In genomic region chr16:21694463-21695241, GRCm38 (mm10) we compare ENCODE assay signal across 7 mouse cellular contexts. TPM values are rescaled to one million over a fixed set of nuclear protein-coding genes. Genes with fewer than 3 reads are reported as not detected.
DNase-seq lines count a peak whose midpoint lies in the region; ATAC-seq and TF ChIP-seq lines count a peak whose summit lies in the region.

Gene 2510009E07Rik, minus strand, starts transcription at chr16:21694665.

- no peak for TF ChIP-seq CTCF in bone marrow, adult 2 months (IDR thresholded peaks at IDR 0.05; ENCODE audit: control insufficient read depth, insufficient read depth, low read length)
- no peak for TF ChIP-seq CTCF in spleen, adult 2 months (IDR thresholded peaks at IDR 0.05; ENCODE audit: extremely low read depth, insufficient read depth, insufficient read length, insufficient replicate concordance)

- H3K36me3 ChIP-seq in embryonic facial prominence, embryonic 14.5 days (ENCODE audit: control insufficient read depth, insufficient read depth, low read length) = no peaks in the 10 kb centered on the region
- no peaks in the 10 kb centered on the region for H3K36me3 ChIP-seq in kidney, embryonic 14.5 days (ENCODE audit: control insufficient read depth, insufficient read depth, low read length)
- no peaks in the 10 kb centered on the region for H3K36me3 ChIP-seq in limb, embryonic 13.5 days
- no peaks in the 10 kb centered on the region for H3K36me3 ChIP-seq in midbrain, embryonic 14.5 days (ENCODE audit: control insufficient read depth, insufficient read depth, low read length)
- no peaks in the 10 kb centered on the region for H3K36me3 ChIP-seq in spleen, adult 2 months (ENCODE audit: control insufficient read depth, insufficient read depth, low read length)

- no peaks in the 10 kb centered on the region for H3K27me3 ChIP-seq in embryonic facial prominence, embryonic 14.5 days (replicated peaks; ENCODE audit: control insufficient read depth, insufficient read depth, low read length)
- H3K27me3 ChIP-seq in kidney, embryonic 14.5 days (ENCODE audit: control insufficient read depth, insufficient read depth, low read length) = peaks cover 4% of the 10 kb centered on the region; the same call in 1 of the 2 replicates
- H3K27me3 ChIP-seq in limb, embryonic 13.5 days = peaks cover 8% of the 10 kb centered on the region; the same call in 1 of the 2 replicates
- H3K27me3 ChIP-seq in midbrain, embryonic 14.5 days (ENCODE audit: control insufficient read depth, insufficient read depth, low read length) = no peaks in the 10 kb centered on the region
- peaks cover 2% of the 10 kb centered on the region for H3K27me3 ChIP-seq in spleen, adult 2 months (ENCODE audit: control insufficient read depth, insufficient read depth, low read length)

- no peaks in the 10 kb centered on the region; the same call in 1 of the 2 replicates for H3K4me1 ChIP-seq in bone marrow, adult 2 months (ENCODE audit: control insufficient read depth, insufficient read depth, low read length)
- peaks cover 19% of the 10 kb centered on the region for H3K4me1 ChIP-seq in embryonic facial prominence, embryonic 14.5 days (ENCODE audit: control insufficient read depth, insufficient read depth, low read length)
- H3K4me1 ChIP-seq in kidney, embryonic 14.5 days (ENCODE audit: control insufficient read depth, insufficient read depth, low read length) = 0 out of 2 replicates have a peak, but pooled peaks cover 5% of the 10 kb centered on the region
- H3K4me1 ChIP-seq in limb, embryonic 13.5 days = peaks cover 26% of the 10 kb centered on the region
- peaks cover 35% of the 10 kb centered on the region for H3K4me1 ChIP-seq in midbrain, embryonic 14.5 days (ENCODE audit: control insufficient read depth, insufficient read depth, low read length)
- H3K4me1 ChIP-seq in spleen, adult 2 months (ENCODE audit: control insufficient read depth, insufficient read depth, insufficient read length) = peaks cover 5% of the 10 kb centered on the region; the same call in 1 of the 2 replicates

- DNase-seq in embryonic facial prominence, embryonic 14.5 days (ENCODE audit: low spot score) = peak; percentile 94
- peak; percentile 88 to 91 for DNase-seq in heart, adult 9 months (ENCODE audit: low spot score in 2 of 2)
- peak; percentile 97 for DNase-seq in midbrain, embryonic 14.5 days
- DNase-seq in spleen, adult 2 months (ENCODE audit: low read depth in 1 of 2, low spot score in 2 of 2) = peak in 1 of 2 experiments; percentile 41

- peak; percentile 90 for ATAC-seq in embryonic facial prominence, embryonic 14.5 days (ENCODE audit: low read depth)
- peak; percentile 86 for ATAC-seq in kidney, embryonic 14.5 days (ENCODE audit: low FRiP score, low TSS enrichment)
- peak; percentile 89 for ATAC-seq in limb, embryonic 13.5 days (ENCODE audit: low FRiP score, low read depth)
- ATAC-seq in midbrain, embryonic 14.5 days (ENCODE audit: low FRiP score, low TSS enrichment) = peak; percentile 89

- peak within 1 kb of the TSS; percentile 19; the same call in 1 of the 2 replicates for H3K27ac ChIP-seq in bone marrow, adult 2 months (ENCODE audit: control insufficient read depth, insufficient read depth, low read depth, low read length, poor library complexity)
- peak within 1 kb of the TSS; percentile 84 for H3K27ac ChIP-seq in embryonic facial prominence, embryonic 14.5 days (replicated peaks; ENCODE audit: low read depth, low read length)
- H3K27ac ChIP-seq in kidney, embryonic 14.5 days (ENCODE audit: low read depth, low read length) = peak within 1 kb of the TSS; percentile 82
- peak within 1 kb of the TSS; percentile 83 for H3K27ac ChIP-seq in limb, embryonic 13.5 days
- peak within 1 kb of the TSS; percentile 98 for H3K27ac ChIP-seq in midbrain, embryonic 14.5 days (replicated peaks; ENCODE audit: low read depth, low read length)
- H3K27ac ChIP-seq in spleen, adult 2 months (ENCODE audit: insufficient read depth, low read length) = peak within 1 kb of the TSS; percentile 10; the same call in 1 of the 2 replicates

- peak within 1 kb of the TSS; percentile 55 for H3K4me3 ChIP-seq in bone marrow, adult 2 months (replicated peaks; ENCODE audit: control insufficient read depth, low read depth, low read length)
- peak within 1 kb of the TSS; percentile 86 for H3K4me3 ChIP-seq in embryonic facial prominence, embryonic 14.5 days (ENCODE audit: low read depth, low read length)
- H3K4me3 ChIP-seq in kidney, embryonic 14.5 days (ENCODE audit: low read length) = peak within 1 kb of the TSS; percentile 70
- peak within 1 kb of the TSS; percentile 87 for H3K4me3 ChIP-seq in limb, embryonic 13.5 days
- peak within 1 kb of the TSS; percentile 88 for H3K4me3 ChIP-seq in midbrain, embryonic 14.5 days (replicated peaks; ENCODE audit: low read depth, low read length)
- H3K4me3 ChIP-seq in spleen, adult 2 months (ENCODE audit: extremely low read depth, insufficient read depth, insufficient read length) = peak within 1 kb of the TSS; percentile 59

- 0 out of 2 replicates have a peak, but pooled peaks cover under 1% of the 10 kb centered on the region for H3K9me3 ChIP-seq in embryonic facial prominence, embryonic 14.5 days (ENCODE audit: control insufficient read depth, low read length)
- H3K9me3 ChIP-seq in kidney, embryonic 14.5 days (ENCODE audit: control insufficient read depth, low read length) = 0 out of 2 replicates have a peak, but pooled peaks cover 2% of the 10 kb centered on the region
- no peaks in the 10 kb centered on the region for H3K9me3 ChIP-seq in limb, embryonic 13.5 days
- H3K9me3 ChIP-seq in midbrain, embryonic 14.5 days (ENCODE audit: control insufficient read depth, low read length) = no peaks in the 10 kb centered on the region

- 2% methylated on average over 57 of the region's 61 CpGs for WGBS in bone marrow, adult 2 months
- 1% methylated on average over 46 of the region's 61 CpGs for WGBS in embryonic facial prominence, embryonic 14.5 days
- under 1% methylated on average over 53 of the region's 61 CpGs for WGBS in kidney, embryonic 14.5 days
- under 1% methylated on average over 57 of the region's 61 CpGs for WGBS in limb, embryonic 13.5 days
- WGBS in midbrain, embryonic 14.5 days = under 1% methylated on average over 51 of the region's 61 CpGs
- WGBS in spleen, adult 2 months = 4% methylated on average over 52 of the region's 61 CpGs

- peak within 1 kb of the TSS; percentile 91 for H3K9ac ChIP-seq in embryonic facial prominence, embryonic 14.5 days (ENCODE audit: low read depth, low read length)
- peak within 1 kb of the TSS; percentile 70 for H3K9ac ChIP-seq in kidney, embryonic 14.5 days (ENCODE audit: low read depth, low read length)
- peak within 1 kb of the TSS; percentile 93 for H3K9ac ChIP-seq in limb, embryonic 13.5 days
- H3K9ac ChIP-seq in midbrain, embryonic 14.5 days (replicated peaks; ENCODE audit: low read length) = peak within 1 kb of the TSS; percentile 98

- H3K4me2 ChIP-seq in embryonic facial prominence, embryonic 14.5 days (ENCODE audit: low read depth, low read length) = peak within 1 kb of the TSS; percentile 83
- H3K4me2 ChIP-seq in kidney, embryonic 14.5 days (replicated peaks; ENCODE audit: low read depth, low read length) = peak within 1 kb of the TSS; percentile 87
- peak within 1 kb of the TSS; percentile 83 for H3K4me2 ChIP-seq in limb, embryonic 13.5 days (replicated peaks)
- H3K4me2 ChIP-seq in midbrain, embryonic 14.5 days (ENCODE audit: low read length) = peak within 1 kb of the TSS; percentile 92

- no peak for TF ChIP-seq POLR2A in bone marrow, adult 2 months (IDR thresholded peaks at IDR 0.05; ENCODE audit: borderline replicate concordance, control insufficient read depth, low read depth, low read length)
- no peak; the same call in 1 of the 2 replicates for TF ChIP-seq POLR2A in spleen, adult 2 months (IDR thresholded peaks at IDR 0.05; ENCODE audit: low read depth, low read length)

RNA-seq across cellular contexts. Expression of gene 2510009E07Rik, which starts in this region (rescaled TPM):
- 3.5 and 3.9 TPM in 2 replicates for polyA plus RNA-seq in bone marrow, adult 2 months (2011; ENCODE audit: insufficient read depth, insufficient read length, low replicate concordance, missing spikeins)
- 22.9 and 23.9 TPM in 2 replicates for polyA plus RNA-seq in embryonic facial prominence, embryonic 14.5 days (2014; fragmentation: Nextera tagmentation; extraction: Ambion mirVana)
- 8.0 and 12.5 TPM in 2 replicates for polyA plus RNA-seq in kidney, embryonic 14.5 days (2014; fragmentation: Nextera tagmentation; extraction: Ambion mirVana)
- polyA plus RNA-seq in limb, embryonic 13.5 days (2015; fragmentation: Nextera tagmentation; extraction: Ambion mirVana) = 24.9 and 26.3 TPM in 2 replicates
- polyA plus RNA-seq in midbrain, embryonic 14.5 days (2014; fragmentation: Nextera tagmentation; extraction: Ambion mirVana) = 49.8 and 73.9 TPM in 2 replicates
- polyA plus RNA-seq in spleen, adult 2 months (2012; rRNA removed) = 3.8 and 4.4 TPM in 2 replicates

Comparison
In these comparisons a context has a peak if more than half of its experiments do, and no peak if none do; other contexts are left out.
1. H3K27ac ChIP-seq: peak in every context shown above with its lines; median percentile 98 in midbrain, embryonic 14.5 days; 84 in embryonic facial prominence, embryonic 14.5 days; 83 in limb, embryonic 13.5 days; 82 in kidney, embryonic 14.5 days; 19 in bone marrow, adult 2 months; 10 in spleen, adult 2 months.